Mouse (Mus musculus): ENCODE measurements at regions not wholly inside any gene's neighbourhood (a gene's known extent, or its start where the extent isn't known, plus 50 kb on each side); places are given as distances from the start of the nearest gene placed in this dataset.
"Not testable (repeated sequence)": the region's sequence is repeated elsewhere in the genome, so short reads cannot be mapped to it uniquely, and the experiment has no call there.

DNA sequence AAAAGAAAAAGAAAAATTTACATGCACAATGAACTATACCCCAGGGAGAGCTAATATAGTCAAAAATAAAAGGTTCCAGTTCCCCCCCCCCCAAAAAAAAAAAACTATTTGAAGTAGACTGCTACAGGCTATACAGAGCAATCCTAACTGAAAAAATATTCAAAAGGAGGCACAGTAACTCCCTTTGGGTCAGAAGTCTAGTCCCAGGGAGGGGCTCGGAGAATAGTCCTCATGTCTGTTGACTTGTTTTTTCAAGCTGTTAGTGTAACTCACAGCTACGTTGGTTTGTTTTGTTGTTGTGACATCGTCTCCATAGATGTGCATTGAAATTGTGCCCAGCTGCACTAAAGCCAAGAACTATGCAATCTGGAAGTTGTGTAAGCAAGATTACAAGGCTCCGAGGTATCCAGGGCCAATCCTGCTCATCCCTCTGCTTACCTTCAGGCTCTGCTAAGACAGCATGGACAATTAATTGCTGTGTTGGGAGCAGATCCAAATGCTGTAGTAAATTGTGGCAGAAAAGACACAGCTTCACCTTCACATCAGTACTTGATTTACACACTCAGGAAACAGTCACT is 137.2 kb upstream of the Pnpt1 start:
- DNase-seq, result peak; percentile 66

DNA sequence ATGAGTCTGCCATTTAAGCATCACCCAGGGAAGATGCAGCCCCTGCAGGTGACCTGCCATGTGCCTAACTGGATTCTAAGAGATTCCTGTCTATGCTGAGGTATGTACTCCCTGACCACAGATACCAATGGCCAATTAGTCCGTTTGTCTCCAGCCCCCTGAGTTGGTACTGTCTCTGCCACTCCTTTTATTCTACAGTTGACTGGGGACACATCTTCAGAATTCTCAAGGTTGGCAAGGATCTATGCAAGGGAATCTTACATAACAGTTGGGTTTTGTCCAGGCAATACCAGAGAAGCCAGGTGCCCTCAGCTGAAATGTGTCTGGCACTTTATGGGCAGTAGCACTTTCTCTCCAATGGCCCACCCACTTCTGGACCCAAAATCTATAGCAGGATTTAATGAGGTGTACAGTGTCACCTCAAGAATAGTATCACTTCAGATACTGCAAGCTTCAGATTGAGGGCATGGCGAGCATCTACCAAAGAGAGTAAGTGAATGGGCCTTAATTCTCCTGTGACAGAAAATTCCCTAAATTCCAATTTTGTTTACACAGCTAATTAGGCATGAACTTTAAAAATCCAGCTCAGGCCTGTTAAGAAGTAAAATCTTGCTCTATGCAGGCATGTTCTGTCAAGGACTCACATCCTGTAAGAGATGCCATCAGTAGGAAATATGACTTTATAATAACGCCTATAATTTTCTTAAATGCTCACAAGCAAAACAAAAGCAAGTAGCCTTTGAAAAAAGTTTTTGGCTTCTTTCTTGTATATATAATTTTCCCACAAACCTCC is 132.0 kb upstream of the Pnpt1 start:
- no peak for DNase-seq

DNA sequence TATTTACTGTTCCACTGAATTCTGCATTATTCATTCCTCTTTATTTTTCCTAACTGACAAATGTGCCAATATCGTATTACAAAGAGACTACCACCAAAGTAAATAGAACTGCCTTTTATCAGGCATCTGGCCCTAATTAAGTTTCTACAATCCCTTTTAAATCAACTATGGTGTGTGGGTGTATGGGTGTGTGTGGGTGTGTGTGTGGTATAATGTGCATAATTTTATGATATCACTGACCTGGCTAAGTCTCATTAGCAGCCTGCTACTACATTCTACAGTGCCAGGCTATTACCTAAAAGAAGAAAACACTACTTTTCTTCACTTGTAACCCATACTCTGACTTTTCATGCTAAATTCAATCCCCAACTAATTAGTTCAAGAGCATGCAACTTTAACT is 131.3 kb upstream of the Pnpt1 start:
- no peak for DNase-seq

DNA sequence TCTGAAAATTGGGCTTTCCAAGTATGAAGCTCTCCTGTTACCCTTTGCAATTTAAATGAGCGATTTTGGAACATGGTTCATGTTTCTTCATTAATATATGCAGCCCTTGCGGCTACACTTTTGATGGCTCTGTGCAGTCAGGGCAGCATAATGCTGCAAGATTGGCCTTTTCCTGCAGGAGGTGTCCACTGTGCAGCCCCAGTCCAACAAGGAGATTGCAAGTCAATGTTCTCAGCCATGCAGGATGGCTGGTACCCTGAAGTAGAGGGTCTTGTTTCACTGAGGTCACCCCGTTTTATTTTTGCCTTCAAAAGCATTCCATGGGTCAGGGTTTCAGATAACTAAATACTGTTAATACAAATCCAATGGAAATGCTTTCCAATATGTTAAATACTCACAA is 130.9 kb upstream of the Pnpt1 start:
- no peak for DNase-seq

DNA sequence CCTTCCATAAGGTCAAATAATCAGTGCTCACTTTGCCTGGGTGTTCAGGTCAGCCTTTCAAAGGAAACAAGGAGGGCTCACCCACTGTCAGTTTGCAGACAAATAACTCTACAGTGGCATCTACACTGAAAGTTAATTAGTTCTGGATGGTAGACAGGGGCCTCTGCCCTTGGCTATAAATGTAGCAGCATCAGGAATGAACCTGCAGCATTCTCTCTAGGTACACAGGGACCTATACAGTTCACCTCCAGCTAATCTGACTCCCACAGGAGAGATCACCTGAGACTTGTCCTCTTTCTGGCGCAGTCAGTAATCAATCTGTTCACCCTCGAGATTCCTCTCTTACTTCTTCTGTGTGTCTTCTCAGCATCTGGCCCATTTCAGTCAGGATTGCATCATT is 130.3 kb upstream of the Pnpt1 start:
- DNase-seq, result no peak

DNA sequence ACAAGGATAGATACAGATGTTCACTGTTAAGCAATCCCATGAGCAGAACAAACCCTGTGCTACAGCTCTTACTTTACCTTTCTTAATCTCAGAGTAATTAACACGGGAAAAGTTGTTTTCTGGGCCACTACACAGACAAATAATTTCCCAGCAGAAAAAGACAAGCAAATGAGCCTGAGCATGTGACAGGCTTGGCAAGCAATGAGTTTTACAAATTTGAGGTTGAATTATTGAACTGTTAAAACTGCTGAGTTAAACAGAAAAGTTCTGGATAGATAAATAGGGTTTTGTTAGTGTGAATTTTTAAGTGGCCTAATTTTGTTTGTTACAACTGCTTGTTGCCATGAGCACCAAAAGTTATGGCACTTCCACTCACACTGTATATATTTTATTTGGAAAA is 113.1 kb upstream of the Pnpt1 start:
- no peak for DNase-seq

DNA sequence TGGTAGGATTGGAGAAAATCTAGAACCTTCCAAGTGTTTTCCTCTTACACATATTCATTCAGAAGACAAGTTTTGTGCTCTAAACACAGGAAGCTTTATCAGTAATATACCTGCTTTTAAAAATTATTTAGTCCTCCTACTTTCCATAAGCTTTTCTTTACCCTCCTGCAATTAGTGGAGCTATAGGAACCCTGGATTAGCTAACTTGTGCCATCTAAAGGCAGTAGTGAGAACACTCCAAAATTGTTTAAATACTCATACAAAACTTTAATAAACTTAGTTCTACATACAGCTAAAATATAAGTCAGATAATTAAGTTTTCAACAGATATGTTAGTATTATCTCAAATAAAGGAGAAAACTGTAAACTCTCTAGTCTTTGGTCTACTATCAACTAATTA is 89.7 kb upstream of the Pnpt1 start:
- no peak for DNase-seq

DNA sequence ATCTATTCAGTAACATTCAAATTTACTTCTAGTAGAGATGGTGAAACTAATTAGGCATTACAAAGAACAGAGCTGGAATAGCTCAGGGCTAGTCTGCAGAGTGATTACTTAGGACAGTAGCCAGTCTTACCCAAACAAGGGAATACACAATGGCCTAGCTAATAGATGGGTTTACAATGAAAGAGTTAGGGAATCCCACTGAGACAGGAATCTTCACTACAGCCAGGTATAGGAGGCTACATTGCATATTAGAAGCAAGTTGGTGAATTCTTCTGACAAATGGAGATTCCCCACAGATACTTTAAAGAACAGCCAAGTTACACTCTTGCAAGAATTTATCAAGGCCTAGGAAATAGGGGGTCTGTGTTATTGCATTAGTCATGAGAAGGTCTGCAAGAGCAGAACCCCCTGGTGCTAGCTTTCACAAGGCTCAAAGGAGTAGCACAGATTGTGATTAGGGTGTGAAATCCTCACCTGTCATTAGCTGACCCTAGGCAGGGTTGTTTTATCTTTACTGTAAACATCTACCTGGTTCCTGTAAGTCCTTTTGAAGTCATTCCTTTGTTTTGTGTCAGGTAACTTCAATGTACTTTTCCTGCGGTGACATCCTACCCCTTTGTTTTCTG is 82.4 kb upstream of the Pnpt1 start:
- DNase-seq, result not testable (repeated sequence)

DNA sequence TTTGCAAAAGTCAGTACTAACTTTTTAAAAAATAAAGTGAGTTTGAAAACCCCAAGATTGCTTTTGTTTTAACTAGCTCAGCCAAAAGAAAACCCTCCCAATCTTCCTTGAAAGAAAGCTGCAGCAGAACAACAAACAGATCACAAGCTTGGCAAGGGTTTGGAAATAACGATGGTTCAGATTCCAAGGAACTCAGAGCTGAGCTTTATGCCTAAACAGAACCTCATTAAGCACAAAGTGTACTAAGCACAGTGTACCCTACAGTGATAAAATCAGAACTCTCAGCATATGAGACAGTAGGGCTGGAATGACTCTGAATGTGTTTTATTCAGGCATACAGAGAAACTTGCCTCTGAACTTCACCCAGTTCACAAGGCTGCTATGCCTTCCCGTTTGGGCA is 77.9 kb upstream of the Pnpt1 start:
- DNase-seq, result no peak

DNA sequence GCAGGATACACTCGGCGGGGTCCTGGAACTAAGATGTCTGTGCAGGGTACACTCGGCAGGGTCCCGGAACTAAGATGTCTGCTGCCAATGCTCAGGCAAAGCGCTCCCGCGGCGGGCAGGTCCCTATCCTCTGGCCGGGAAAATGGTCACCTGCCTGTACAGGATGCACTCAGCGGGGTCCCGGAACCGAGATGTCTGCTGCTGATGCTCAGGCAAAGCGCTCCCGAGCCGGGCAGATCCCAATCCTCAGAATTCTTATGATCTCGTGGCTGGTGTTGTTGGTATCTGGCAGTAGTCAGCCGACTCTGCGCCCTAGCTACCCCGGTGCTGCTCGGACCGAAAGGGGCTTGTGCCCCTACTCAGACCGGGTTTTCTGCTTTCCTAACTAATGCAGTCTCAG is 61.0 kb upstream of the Pnpt1 start:
- DNase-seq, result not testable (repeated sequence)

DNA sequence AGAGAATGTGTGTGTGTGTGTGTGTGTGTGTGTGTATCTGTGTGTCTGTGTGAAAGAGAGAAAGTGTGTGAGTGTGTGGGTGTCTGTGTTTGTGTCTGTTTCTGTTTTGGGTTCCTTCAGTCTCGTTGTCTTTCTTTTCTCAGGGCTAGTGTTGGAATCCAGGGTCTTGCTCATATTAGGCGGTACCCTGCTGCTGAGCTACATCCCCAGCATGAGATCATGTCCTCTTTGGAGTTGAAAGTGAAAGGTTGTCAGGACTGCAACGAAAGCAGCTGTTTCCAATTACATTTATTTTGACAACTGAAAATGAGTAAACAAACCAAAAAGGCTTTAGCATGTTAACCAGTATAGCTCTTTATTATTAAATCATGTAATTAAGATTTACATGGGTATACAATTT is 58.3 kb upstream of the Pnpt1 start:
- DNase-seq, result no peak
